Mouse (Mus musculus) gonadal fat pad, adult 2 months (tissue): ENCODE measurements around the gene Sgcd. TPM values are rescaled to one million over a fixed set of nuclear protein-coding genes. Genes with fewer than 3 reads are reported as not detected.
"Not testable (repeated sequence)": the region's sequence is repeated elsewhere in the genome, so short reads cannot be mapped to it uniquely, and the experiment has no call there.

Source experiments
- DNase-seq: peaks from one replicate; pipeline ENCODE4 v3.0.0-alpha.2; 2012; ENCODE audit warnings: low read depth
- polyA plus RNA-seq: library from polyadenylated mRNA; depleted of rRNA; stranded (reverse); fragments of >200 nt; gene quantifications from 2 replicates; pipeline ENCODE4 v1.2.3, GENCODE M21; 2012

Sgcd gene
- polyA plus RNA-seq, 1 experiment: 10.4 TPM

DNA sequence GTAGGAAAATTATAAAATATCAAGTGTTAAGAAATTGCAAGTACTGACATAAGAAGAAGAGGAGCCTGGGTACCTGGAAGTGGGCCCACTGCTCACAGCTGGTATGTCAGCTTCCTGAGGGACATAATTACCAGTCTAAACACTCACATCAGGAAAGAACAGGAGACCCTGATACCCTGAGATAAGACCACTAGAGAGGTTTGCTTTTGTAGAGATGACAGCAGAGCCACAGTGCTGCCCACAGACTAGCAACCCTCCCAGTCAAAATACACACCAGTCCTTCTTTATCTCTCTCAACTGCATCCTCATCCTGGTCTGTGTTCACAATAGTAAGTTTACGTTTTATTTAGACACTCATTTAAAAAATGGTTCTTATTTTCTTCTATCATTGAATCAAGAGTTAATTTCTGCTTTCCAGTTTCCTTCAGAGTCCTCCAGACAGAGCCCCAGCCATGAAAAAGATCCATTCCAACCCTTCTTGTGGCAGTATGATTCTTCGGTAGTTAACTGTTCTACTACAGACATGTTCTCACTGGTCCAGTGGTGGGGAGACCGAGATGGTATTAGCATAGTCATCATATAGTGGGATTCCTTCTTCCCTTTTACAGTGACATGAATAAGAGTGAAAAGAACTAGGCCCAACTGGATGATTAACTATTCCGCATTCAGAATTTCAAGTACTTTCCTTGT lies 211.4 kb downstream of the Sgcd start:
- DNase-seq: no peak

DNA sequence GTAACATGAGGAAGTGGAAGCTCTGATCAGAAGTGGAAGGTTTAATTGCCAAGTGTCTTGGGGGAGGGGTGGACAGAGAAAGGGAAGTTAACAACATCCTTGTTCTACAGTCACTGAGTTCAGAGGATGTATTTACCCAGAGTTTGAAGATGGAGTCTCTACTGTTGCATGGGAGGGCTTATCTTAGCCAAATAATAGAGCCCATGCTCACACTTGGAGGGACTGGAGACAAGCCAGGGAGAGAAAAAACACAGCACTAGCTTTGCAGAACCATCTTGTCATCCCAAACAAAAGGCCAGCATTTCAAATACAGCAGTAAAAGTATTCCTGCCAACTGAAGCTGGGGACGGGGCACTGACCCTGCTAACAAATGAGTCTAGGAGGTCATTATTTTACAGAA lies 212.8 kb downstream of the Sgcd start:
- DNase-seq: no peak

DNA sequence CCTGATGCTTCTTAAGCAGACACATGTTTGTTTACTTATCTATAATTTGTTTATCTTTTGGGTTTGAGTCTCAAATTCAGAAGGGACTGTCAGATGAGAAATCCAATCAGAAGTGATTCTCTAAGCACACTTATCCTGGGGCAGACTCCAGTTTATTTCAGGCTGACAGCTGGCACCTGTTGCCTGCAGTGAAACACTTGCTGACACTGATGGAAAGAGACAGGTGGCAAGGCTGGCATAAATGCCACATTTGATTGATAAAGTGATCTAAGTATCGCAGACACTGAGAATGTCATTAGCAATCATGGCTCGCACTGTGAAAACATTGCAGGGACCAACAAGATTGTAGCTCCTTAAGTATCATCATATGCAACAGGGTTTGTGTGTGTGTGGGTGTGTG lies 222.9 kb downstream of the Sgcd start:
- no peak for DNase-seq

DNA sequence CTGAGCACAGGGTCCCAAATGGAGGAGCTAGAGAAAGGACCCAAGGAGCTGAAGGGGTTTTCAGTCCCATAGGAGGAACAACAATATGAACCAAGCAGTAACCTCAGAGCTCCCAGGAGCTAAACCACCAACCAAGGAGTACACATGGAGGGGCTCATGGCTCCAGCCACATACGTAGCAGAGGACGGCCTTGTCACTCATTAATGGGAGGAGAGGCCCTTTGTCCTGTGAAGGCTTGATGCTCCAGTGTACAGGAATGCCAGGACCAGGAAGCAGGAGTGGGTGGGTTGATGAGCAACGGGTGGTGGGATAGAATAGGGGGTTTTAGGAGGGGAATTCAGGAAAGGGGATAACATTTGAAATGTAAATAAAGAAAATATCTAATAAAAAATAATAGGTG lies 225.2 kb downstream of the Sgcd start:
- not testable (repeated sequence) for DNase-seq

DNA sequence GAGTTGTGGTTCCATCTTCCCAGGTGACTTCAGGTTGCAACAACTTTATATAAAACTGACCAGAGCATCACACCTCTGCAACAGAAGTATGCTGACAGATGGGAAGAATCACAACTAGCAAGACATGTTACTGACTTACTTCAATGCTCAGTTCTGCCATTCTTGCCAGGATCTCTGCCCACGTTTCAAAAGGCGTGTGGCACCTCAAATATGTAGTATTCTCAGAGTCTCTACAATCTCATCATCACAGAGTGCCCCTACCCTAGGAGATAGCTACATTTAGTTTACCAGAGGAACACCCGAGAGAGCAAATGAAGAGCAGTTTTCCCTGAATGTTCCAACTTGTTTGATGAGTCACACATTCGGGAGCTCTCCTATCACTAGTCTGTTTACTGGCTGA lies 229.8 kb downstream of the Sgcd start:
- no peak for DNase-seq

DNA sequence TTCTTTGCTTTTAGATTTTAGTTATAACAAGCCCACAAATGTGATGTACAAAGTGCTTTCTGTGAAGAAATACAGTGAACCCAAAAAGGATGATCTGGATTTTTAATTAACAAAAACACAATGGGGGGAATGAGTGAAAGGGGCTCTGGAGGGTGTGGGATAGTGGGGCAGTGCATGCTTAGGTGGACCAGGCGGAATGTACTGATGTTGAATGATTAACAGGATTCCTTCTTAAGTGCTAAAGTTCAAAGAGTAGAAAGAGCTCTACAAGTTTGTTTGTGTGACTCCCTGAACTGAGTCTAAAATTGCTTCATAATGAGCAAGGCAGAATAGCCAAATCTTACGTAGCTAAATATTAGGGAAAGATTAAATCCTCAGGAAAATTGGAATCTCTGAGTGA lies 246.0 kb downstream of the Sgcd start:
- DNase-seq: no peak

DNA sequence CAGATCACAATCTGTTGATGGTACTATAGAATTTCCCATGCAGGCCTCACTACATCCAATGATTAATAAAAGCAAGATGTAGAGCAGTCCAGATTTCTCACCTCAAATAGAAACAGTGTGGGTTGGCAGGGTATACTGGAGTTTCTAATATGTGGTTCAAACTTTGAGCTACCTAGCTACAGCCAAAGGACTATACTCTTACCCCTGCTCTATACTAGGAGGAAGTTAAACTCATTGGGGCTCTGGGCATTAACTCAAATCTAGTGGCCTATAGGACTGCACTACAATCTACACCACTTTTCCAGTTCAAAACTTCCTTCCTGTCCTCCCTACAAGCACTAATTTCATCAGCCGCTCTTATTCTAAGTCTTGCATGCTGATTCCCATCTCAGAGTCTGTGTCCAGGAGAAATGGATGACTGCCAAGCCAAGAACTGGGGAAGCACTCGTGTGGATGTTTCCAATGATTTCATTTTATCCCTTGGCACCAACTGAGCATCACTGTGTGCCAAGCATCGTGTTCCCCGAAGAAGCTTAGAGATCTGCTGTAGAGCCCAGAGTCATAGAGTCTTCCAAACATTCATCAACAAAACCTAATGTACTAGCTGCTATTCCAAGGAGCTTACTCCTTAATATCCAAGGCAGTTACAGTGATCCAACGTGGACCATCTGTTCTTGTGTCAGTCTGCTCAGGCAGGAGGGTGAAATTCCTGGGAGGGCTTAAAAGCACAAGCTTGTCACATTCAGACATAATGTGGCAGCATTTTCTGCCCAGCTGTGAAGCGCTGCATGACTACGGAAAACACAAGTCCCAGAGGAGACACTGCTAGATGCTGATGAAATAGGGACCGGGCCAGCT lies 283.6 kb downstream of the Sgcd start:
- no peak for DNase-seq

DNA sequence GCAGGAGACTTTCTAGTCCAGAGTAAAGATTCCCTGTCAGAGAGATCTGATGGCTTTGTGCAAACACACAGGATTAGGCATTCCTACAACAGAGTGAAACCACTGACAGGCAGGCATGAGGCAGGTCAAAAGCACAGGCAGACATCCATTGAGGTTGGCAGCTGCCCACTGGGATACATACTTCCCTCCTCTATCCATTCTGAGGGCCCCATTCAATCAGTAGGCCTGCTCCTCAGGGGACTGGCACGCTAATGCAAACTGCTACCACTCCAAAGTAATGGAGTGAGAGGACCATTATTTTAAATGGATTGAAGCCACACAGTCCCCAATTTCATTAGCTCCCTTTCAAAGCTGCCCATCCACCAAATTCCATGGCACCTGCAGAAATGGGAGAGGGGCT lies 293.2 kb downstream of the Sgcd start:
- DNase-seq: no peak

DNA sequence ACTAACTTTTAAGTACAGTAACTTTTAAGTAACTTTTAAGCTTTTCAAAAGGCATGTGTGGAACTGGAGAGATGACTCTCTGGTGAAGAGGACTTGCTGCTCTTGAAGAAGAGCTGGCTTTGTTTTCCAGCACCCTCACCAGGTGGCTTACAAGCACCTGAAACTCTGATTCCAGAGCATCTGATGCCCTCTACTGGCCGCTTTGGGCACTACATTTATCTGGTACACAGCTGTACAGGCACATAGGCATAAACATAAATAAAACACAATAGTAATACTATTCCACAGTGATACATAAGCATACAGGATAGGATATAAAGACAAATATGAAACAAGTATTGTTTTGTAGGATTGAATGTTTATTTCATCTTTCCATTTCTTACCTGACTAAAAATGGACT lies 330.6 kb downstream of the Sgcd start:
- DNase-seq: no peak

DNA sequence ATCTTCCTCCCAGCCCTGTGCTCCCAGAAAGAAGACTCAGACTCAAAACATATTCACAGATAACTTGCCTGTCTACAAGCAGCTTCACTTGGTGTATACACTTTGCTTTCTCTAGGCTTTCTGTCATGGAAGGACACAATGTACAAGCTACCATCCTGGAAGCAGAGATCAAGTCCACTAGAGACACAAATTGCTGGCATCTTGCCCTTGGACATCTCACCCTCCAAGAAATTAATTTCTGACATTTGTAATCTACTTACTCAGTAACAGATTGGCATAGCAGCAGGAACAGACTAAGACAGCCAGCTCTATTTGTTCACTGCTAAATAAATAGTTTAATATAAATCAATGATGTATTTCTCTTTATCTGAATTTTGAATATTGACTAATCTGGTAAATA lies 342.9 kb downstream of the Sgcd start:
- DNase-seq: no peak

DNA sequence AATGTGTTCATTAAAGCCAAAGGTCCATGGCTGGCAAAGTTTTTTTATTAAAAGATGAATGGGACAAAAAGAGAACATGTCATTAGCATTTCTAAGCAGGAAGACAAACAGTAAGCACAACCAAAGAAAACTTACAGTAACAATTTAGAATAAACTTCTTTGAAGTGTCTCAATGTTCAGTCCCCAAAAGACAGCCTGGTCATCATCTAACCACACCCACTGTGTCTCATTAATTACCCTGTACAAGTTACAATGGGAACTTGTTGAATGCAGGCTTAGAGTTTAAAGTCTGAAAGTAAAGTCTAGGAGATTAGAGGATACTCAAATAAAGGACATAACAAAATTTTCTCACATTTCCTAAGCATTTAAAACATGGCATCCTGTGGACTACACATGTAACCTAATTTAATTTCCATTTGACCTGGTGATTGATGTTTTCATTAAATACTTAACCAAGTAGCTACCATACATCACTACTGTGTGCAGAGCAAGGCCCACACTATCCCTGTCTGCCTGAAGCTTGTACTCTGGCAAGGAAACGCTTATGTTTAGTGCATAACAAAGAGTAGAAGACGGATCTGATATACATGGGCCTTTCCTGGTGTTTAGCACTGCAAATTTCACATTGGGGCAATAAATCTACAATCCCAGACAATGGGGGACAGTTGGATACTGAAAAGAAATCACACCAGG lies 347.1 kb downstream of the Sgcd start:
- no peak for DNase-seq

DNA sequence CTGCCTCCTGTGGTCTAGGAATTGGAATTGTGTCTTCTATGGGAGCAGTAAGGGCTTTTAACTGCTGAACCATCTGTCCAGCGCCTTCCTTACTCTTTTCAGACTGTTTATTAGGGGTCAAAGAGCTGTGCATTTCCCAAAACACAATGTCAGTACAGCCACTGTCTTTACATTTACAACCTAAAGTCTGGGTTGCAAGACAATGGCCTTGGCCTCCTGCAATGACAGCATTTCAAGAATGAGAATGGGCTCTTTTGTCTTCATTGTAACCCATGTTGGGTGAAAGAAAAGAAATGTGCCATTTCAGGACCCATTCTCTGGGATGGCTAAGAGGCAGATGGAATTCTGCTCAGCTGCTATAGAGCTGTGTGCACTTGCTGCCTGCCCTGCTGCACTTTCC lies 348.2 kb downstream of the Sgcd start:
- no peak for DNase-seq

DNA sequence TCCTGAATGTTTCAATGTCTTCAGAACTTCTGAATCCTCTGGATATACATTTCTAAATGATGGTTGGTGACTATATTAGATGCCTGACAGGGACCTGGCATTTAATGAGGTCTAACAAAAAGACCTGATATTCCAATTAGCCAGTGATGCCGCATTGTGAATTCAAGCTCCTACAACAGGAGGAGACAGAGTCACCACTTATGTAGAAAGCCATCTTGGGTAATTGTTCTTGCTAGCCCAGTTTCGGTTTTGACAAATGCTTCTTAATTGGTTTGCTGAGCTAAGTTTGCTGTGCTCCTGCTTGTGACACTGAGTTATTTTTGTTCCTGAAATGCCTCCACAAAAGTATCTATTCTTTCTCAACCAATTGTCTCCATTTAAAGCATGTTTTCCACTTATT lies 358.6 kb downstream of the Sgcd start:
- DNase-seq: no peak

DNA sequence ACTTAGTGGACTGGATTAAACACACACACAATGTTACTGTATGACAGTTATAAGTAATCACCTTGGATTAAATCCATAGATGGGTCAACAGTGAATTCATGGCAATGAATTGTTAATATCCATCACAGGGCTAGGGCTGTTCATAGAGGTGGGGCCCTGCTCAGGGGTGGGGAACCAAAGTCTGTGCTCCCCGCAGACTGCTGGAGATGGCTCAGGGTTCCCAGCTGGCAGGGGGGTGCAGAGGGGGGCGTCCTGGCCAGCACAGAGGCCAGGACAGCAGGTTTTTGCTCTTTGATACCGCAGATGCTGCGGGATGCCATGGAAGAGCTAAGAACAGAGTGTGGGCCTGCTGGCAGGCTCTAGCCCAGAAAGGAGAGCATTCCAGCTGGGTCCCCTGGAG lies 378.9 kb downstream of the Sgcd start:
- DNase-seq: no peak

DNA sequence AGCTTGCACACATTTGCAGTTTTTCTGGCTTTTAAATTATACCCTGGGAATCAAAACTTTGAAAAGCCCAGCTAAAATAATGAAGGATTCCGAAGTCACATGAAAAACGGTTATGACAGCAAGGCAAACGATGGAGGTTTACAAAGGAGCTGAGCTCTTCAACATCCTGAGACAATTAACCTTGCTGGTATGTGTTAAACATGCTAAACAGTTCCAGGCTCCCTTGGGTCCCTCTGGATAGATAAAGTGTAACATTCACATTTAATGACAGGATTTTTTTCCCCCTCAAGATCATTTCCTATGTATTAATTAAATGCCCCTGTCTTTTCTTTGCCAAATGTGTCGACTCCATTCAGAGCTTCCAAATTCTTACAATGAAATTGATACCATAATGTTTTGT lies 414.1 kb downstream of the Sgcd start:
- no peak for DNase-seq

DNA sequence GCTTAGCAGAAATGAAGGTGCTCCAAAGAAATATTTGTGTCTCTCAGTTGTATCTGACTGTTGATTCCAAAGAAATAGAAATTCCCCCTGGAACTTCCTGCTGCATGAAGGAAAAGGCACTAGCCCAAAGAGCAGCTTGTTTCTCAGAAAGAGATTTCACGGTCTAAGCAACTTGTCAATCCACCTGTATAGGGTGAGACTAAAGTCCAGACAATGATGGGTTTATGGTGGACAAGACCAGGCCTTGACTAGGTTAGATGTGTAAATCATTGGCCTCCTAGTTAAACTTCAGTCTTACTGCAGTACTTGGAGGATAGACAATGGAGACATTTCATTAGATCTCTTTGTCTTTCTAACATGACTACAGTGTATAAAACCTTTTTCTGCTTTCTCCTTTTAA lies 420.3 kb downstream of the Sgcd start:
- no peak for DNase-seq

DNA sequence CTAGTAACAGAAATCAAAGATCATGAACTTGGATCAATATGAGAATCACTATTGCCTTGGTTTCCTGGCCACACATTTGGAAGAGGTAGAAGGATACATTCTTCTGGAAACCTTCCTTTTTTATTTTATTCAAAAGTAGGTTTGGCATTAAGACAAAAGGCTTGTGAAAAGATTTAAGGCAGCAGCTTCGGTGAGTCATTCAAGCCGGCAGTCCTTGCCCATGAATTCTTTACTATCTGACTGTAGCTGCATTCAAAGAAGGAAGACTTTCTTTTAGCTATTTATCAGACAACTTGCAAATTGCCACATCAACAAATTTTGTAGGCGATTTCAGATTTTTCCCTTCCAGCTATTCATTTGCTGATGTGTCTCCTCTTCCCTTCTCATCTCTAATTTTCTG lies 422.6 kb downstream of the Sgcd start:
- no peak for DNase-seq

DNA sequence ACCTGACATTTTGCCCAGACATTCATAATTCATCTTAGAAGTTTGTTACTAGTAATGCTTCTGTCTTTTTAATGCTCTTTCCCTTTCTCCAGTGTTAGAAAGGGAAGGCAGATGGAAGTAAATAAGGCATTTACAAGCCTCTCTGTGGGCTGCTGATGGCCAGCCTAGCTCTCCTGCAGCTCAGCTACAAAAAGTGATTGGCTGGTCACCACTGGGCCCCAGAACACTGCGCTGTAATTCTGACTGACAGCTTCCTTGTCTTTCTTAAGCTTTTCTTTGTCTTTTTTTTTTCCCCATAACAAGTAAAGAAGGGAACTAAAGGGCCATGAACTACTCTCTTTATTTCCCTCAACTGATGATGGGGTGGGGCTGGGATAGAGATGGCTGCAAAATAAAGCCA lies 463.9 kb downstream of the Sgcd start:
- no peak for DNase-seq

DNA sequence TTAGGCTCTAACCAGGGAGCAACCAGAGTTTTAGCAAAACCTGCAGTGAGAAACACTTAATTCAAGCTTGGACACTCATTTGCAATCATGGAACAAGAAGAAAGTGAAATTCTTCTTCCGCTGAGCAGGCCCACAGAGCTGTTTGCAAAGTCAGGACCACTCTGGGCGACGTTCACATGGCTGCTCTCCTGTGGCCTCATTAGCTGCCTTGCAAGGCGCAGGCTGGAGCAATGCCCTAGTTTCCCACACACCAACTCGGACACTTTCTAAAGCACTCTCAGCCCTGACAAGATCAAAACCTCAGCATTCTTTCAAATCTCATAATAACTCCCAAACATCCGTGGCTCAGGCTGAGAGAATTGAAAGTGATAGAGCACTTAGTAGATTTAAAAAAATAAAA lies 480.7 kb downstream of the Sgcd start:
- no peak for DNase-seq

DNA sequence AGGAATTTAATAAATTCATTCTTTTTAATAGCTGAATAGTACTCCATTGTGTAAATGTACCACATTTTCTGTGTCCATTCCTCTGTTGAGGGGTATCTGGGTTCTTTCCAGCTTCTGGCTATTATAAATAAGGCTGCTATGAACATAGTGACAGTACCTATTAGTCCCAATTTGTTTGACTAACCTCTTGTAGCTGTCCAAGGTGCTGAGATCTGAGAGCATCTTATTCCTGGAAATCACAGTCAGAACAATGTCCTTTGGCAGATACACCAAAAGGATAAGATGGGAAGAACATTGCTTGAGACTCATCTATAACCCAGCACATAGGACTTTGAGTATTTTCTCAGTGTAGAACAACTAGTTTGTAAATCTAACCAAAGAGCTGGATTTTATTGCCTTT lies 485.5 kb downstream of the Sgcd start:
- not testable (repeated sequence) for DNase-seq

DNA sequence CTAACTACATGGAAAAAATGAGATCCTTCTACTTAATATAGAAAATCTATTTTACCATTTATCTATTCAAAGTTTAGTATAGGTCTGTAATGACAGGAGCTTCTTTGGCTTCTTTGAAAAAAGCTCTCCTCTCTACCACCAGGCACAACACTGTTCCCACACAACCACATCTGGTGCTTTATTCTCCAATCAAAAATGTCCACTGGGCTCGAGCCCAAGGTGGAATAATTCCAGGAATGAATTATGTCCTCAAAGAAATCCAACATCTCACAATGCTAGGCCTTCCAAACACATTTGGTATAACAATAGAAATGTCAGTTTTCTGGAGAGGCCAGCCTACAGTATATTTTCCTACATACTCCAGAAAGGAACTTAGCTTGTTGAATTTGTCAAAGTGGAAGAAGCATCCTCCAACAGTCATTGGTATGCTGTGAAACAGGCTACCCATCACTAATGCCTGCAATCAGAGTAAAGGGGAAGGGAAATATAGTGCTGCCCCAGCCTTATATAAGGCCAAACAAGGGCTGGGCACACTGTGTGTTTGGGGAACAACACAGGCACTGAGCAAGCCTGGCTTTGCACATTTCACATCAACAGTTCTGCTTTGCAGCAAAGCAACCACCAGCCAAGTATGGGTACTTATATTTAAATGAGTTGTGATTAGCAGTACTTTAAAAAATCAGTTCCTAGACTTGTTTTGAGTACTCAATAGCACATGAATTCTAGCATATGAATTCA lies 515.1 kb downstream of the Sgcd start:
- DNase-seq: no peak

DNA sequence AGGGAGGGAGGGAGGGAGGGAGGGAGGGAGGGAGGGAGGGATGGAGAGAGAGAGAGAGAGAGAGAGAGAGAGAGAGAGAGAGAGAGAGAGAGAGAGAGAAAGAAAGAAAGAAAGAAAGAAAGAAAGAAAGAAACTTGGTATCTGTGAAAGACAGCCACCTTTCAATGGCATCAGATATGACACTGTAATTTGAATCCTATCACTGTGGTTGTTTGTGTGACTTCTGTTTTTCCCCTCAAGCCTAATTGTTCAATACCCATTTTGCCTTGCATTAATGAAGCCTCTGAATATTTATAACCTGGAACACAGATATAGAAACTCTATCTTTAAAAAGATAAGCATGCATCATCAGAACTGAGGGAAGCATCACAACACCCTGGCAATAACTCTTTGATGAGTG lies 528.1 kb downstream of the Sgcd start:
- not testable (repeated sequence) for DNase-seq
